Mouse (Mus musculus) common myeloid progenitor, adult 5-6 weeks (primary cell): Measurements from ENCODE around the gene Ankrd65. TPM values are rescaled to one million over a fixed set of nuclear protein-coding genes. Genes with fewer than 3 reads are reported as not detected.

Source experiments
- ATAC-seq: replicated peaks from 2 replicates; pipeline ENCODE4 v1.8.0; 2016; ENCODE audit warnings: low read depth, mild to moderate bottlenecking, moderate TSS enrichment, inconsistent platforms; ENCODE audit not compliant: poor library complexity, severe bottlenecking
- total RNA-seq: library from RNA; stranded (forward); fragments of 200-1000, 187-1606 nt; gene quantifications from 2 replicates; pipeline ENCODE4 v1.2.3, GENCODE M21; 2017

Gene Ankrd65
- total RNA-seq, 1 experiment from 2014 or later = not detected

DNA sequence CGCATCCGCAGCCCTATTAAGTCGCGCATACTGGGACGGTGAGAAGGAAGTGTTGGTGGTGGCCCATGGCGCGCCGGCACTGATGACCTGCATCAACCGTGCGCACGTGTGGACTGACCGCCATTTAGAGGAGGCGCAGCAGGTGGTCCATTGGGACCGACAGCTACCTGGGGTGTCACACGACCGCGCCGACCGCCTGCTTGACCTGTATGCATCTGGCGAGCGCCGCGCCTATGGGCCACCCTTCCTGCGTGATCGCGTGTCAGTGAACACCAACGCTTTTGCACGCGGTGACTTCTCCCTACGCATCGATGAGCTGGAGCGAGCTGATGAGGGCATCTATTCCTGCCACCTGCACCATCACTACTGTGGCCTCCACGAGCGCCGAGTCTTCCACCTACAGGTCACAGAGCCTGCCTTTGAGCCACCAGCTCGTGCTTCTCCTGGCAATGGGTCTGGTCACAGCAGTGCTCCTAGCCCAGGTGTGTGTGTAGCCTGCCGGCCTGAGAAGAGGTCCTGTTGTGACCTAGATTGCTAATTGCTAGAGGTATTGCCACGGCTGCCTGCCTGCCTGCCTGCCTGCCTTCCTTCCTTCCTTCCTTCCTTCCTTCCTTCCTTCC lies 51.5 kb downstream of the Ankrd65 start:
- ATAC-seq = no peak

DNA sequence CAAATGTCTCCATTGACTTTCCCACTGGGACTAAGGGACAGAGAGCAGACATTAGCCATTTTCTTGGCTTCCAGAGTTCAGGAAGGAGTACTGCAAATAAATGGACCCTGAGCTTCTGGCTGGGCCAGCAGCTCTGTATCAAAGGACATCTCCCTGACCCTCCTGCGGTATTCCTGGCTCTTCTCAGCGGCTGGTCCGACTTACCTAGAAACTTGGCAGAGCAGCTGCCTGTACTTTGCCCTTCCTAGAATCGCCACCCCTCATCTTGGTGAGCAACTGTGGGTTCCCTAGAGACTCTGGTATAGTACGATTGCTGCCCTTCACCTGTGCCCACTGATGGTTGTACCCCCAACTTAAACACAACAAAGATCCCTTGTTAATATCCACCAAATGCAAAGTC lies 53.0 kb downstream of the Ankrd65 start:
- ATAC-seq = no peak

- peak; percentile 71 for ATAC-seq
These were observed 56.8 kb downstream of the Ankrd65 start, which contains the start of gene Dvl1 for GRCm38 (mm10) chr4:155846871-155847578. Dvl1 (plus strand) TSS chr4:155847402.

- ATAC-seq = peak; percentile 21; the same call in 1 of the 2 replicates
These were observed 57.5 kb downstream of the Ankrd65 start for GRCm38 (mm10) chr4:155847591-155848352.

DNA sequence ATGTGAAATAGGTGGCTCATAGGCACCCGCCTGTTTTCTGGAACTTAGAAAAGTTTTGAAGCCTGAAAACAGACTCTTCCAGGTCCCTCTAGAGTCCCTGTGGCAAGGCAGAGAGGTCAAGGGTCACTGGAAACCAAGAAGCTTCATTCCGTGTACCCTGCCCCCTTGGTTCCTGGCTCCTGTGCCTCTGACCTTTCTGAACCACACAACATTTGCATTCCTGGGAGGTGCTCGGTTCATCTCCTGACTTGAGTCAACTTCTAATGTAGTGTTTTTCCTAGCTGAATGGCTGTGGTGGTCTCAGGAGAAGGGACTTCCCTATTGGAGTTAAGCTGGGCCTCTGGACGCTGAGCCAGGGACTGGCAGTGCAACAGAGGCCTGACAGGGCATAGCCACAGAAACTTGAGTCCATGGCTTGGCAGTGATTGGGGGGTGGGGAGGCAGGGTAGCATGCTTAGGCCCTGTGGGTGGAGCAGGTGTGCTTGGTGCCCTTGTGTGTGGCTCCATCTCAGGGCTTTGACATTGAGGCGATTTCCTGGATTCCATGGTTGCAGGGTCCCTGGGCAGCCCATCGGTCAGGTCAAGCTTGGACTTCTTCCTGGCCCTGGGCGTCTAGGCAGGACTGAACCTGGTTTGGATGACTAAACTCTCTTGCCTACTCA lies 58.3 kb downstream of the Ankrd65 start:
- no peak for ATAC-seq

Other genes starting within 250 kb of the Ankrd65 start
- gene Nadk, start 228.1 kb upstream of the Ankrd65 start, total RNA-seq = 50.8 and 57.0 TPM in 2 replicates
- 14.2 and 15.8 TPM in 2 replicates for gene Slc35e2, start 189.0 kb upstream of the Ankrd65 start, total RNA-seq
- 50.8 and 66.1 TPM in 2 replicates for gene Cdk11b, start 165.6 kb upstream of the Ankrd65 start, total RNA-seq
- gene Gm10563, start 145.0 kb upstream of the Ankrd65 start, total RNA-seq = not detected in 2 replicates
- 0.91 TPM in 1 of 2 replicates, not detected in the other for gene Mmp23, start 137.1 kb upstream of the Ankrd65 start, total RNA-seq
- gene Mib2, start 121.2 kb upstream of the Ankrd65 start, total RNA-seq = 18.9 and 21.1 TPM in 2 replicates
- 2.9 and 3.2 TPM in 2 replicates for gene Fndc10, start 96.1 kb upstream of the Ankrd65 start, total RNA-seq
- gene Ssu72, start 85.6 kb upstream of the Ankrd65 start, total RNA-seq = 73.2 and 108 TPM in 2 replicates
- gene Tmem240, start 55.6 kb upstream of the Ankrd65 start, total RNA-seq = 0.29 TPM in 1 of 2 replicates, not detected in the other
- gene Atad3a, start 29.3 kb upstream of the Ankrd65 start, total RNA-seq = 77.0 and 120 TPM in 2 replicates
- gene Vwa1, start 15.7 kb upstream of the Ankrd65 start, total RNA-seq = 0.27 and 0.29 TPM in 2 replicates
- gene Tmem88b, start 4.6 kb upstream of the Ankrd65 start, total RNA-seq = not detected in 2 replicates
- 55.4 and 70.3 TPM in 2 replicates for gene Mrpl20, start 12.4 kb downstream of the Ankrd65 start, total RNA-seq
- gene Ccnl2, start 22.1 kb downstream of the Ankrd65 start, total RNA-seq = 83.7 and 89.3 TPM in 2 replicates
- gene Aurkaip1, start 40.8 kb downstream of the Ankrd65 start, total RNA-seq = 89.9 and 123 TPM in 2 replicates
- not detected in 2 replicates for gene Mxra8, start 49.2 kb downstream of the Ankrd65 start, total RNA-seq
- gene Dvl1, start 57.0 kb downstream of the Ankrd65 start, total RNA-seq = 9.2 and 11.4 TPM in 2 replicates
- 0.09 TPM in 1 of 2 replicates, not detected in the other for gene Tas1r3, start 72.9 kb downstream of the Ankrd65 start, total RNA-seq
- gene Cptp, start 79.0 kb downstream of the Ankrd65 start, total RNA-seq = 9.2 and 10.2 TPM in 2 replicates
- gene Ints11, start 79.1 kb downstream of the Ankrd65 start, total RNA-seq = 17.5 and 25.1 TPM in 2 replicates
- 18.1 and 39.2 TPM in 2 replicates for gene Pusl1, start 101.3 kb downstream of the Ankrd65 start, total RNA-seq
- gene Acap3, start 101.4 kb downstream of the Ankrd65 start, total RNA-seq = 18.0 and 20.1 TPM in 2 replicates
- 91.5 and 103 TPM in 2 replicates for gene Ube2j2, start 153.4 kb downstream of the Ankrd65 start, total RNA-seq
- 70.8 and 78.2 TPM in 2 replicates for gene C1qtnf12, start 171.9 kb downstream of the Ankrd65 start, total RNA-seq
- gene B3galt6, start 202.2 kb downstream of the Ankrd65 start, total RNA-seq = 7.5 and 9.0 TPM in 2 replicates
- 125 and 157 TPM in 2 replicates for gene Sdf4, start 202.4 kb downstream of the Ankrd65 start, total RNA-seq
- not detected in 2 replicates for gene Tnfrsf4, start 223.4 kb downstream of the Ankrd65 start, total RNA-seq
- 6.1 and 9.8 TPM in 2 replicates for gene Tnfrsf18, start 235.7 kb downstream of the Ankrd65 start, total RNA-seq